Comparison of ENCODE assay signal across 8 mouse cellular contexts in genomic region chr4:24496953-24497319, GRCm38 (mm10). TPM values are rescaled to one million over a fixed set of nuclear protein-coding genes. Genes with fewer than 3 reads are reported as not detected.
DNase-seq lines count a peak whose midpoint lies in the region; ATAC-seq and TF ChIP-seq lines count a peak whose summit lies in the region.

No protein-coding gene starts in this region.

- H3K36me3 ChIP-seq in heart, embryonic 10.5 days: peaks cover 17% of the 10 kb centered on the region
- H3K36me3 ChIP-seq in E14TG2a.4 (ENCODE audit: insufficient read depth, low read length): peaks cover 33% of the 10 kb centered on the region
- H3K36me3 ChIP-seq in forebrain, embryonic 14.5 days (ENCODE audit: control insufficient read depth, insufficient read depth, low read length): peaks cover 8% of the 10 kb centered on the region; the same call in 1 of the 2 replicates
- H3K36me3 ChIP-seq in liver, postnatal 0 days (replicated peaks; ENCODE audit: insufficient read depth, low read length): peaks cover 6% of the 10 kb centered on the region; the same call in 1 of the 2 replicates

- intact Hi-C loops in heart, postnatal 25 days (cut with DNase I): loop anchor here (10.0 kb wide), 2 partner anchors 398 to 788 kb away; partner anchors contain the start of genes Ndufaf4 and Ufl1

- no peaks in the 10 kb centered on the region for H3K4me1 ChIP-seq in heart, embryonic 10.5 days
- H3K4me1 ChIP-seq in E14TG2a.4 (replicated peaks; ENCODE audit: low read depth, low read length): peaks cover 20% of the 10 kb centered on the region
- H3K4me1 ChIP-seq in forebrain, embryonic 14.5 days (ENCODE audit: control insufficient read depth, insufficient read depth, low read length): peaks cover 5% of the 10 kb centered on the region
- H3K4me1 ChIP-seq in liver, postnatal 0 days (ENCODE audit: insufficient read depth): peaks cover 3% of the 10 kb centered on the region; the same call in 1 of the 2 replicates

- H3K4me2 ChIP-seq in forebrain, embryonic 14.5 days (ENCODE audit: low read length): peak overlapping the region; percentile 74
- H3K4me2 ChIP-seq in liver, postnatal 0 days (ENCODE audit: low read depth, low read length): peak overlapping the region; percentile 85

- ATAC-seq in forebrain, embryonic 14.5 days: no peak
- no peak for ATAC-seq in liver, postnatal 0 days

- H3K9ac ChIP-seq in forebrain, embryonic 14.5 days (ENCODE audit: low read length): peak overlapping the region; percentile 91
- peak overlapping the region; percentile 98 for H3K9ac ChIP-seq in liver, postnatal 0 days (replicated peaks)

- no peak for TF ChIP-seq CTCF in E14TG2a.4 (conservative IDR thresholded peaks at IDR 0.05; ENCODE audit: low read length)
- no peak for TF ChIP-seq CTCF in liver, postnatal 0 days (IDR thresholded peaks at IDR 0.05; ENCODE audit: low read depth)

- under 1% methylated on average over 7 of the region's 7 CpGs for WGBS in heart, embryonic 10.5 days
- 1% methylated on average over 7 of the region's 7 CpGs for whole genome bisulfite sequencing in forebrain, embryonic 14.5 days
- WGBS in liver, postnatal 0 days (ENCODE audit: insufficient replicate concordance): under 1% methylated on average over 7 of the region's 7 CpGs

- no peaks in the 10 kb centered on the region for H3K27me3 ChIP-seq in heart, embryonic 10.5 days (ENCODE audit: insufficient read depth, poor library complexity, severe bottlenecking)
- no peaks in the 10 kb centered on the region for H3K27me3 ChIP-seq in E14TG2a.4 (ENCODE audit: insufficient read depth, low read length)
- H3K27me3 ChIP-seq in forebrain, embryonic 14.5 days (replicated peaks; ENCODE audit: control insufficient read depth, insufficient read depth, low read length): no peaks in the 10 kb centered on the region
- H3K27me3 ChIP-seq in liver, postnatal 0 days (ENCODE audit: insufficient read depth, low read length): no peaks in the 10 kb centered on the region

- no peak for DNase-seq in heart, embryonic 10.5 days (ENCODE audit: low spot score)
- no peak for DNase-seq in heart, postnatal 25 days (ENCODE audit: low spot score)
- no peak for DNase-seq in forebrain, embryonic 14.5 days (ENCODE audit: low spot score)
- no peak for DNase-seq in liver, postnatal 0 days
- no peak for DNase-seq in adrenal gland, adult 18-20 months (ENCODE audit: low spot score in 2 of 2)
- no peak for DNase-seq in layer of hippocampus, adult 9-10 months (ENCODE audit: low spot score)
- no peak for DNase-seq in gastrocnemius, adult 8-10 months (ENCODE audit: low spot score in 2 of 2)

- no peaks in the 10 kb centered on the region for H3K9me3 ChIP-seq in heart, embryonic 10.5 days
- H3K9me3 ChIP-seq in E14TG2a.4 (ENCODE audit: low read length): peaks cover 8% of the 10 kb centered on the region
- H3K9me3 ChIP-seq in forebrain, embryonic 14.5 days (replicated peaks; ENCODE audit: control insufficient read depth, low read length): no peaks in the 10 kb centered on the region
- no peaks in the 10 kb centered on the region for H3K9me3 ChIP-seq in liver, postnatal 0 days (ENCODE audit: low read length)

- peak overlapping the region; percentile 91 for H3K4me3 ChIP-seq in heart, embryonic 10.5 days
- peak overlapping the region; percentile 92 for H3K4me3 ChIP-seq in E14TG2a.4 (replicated peaks; ENCODE audit: low read length)
- peak overlapping the region; percentile 81 for H3K4me3 ChIP-seq in forebrain, embryonic 14.5 days (ENCODE audit: low read depth, low read length)
- H3K4me3 ChIP-seq in liver, postnatal 0 days (ENCODE audit: low read depth, low read length): peak overlapping the region; percentile 97

- TF ChIP-seq EP300 in liver, postnatal 0 days (IDR thresholded peaks at IDR 0.05; ENCODE audit: low read depth): no peak

- peak overlapping the region; percentile 96 for H3K27ac ChIP-seq in heart, embryonic 10.5 days
- peak overlapping the region; percentile 94; the same call in 1 of the 2 replicates for H3K27ac ChIP-seq in forebrain, embryonic 14.5 days (ENCODE audit: low read depth, low read length)
- H3K27ac ChIP-seq in liver, postnatal 0 days (ENCODE audit: low read depth): peak overlapping the region; percentile 93

RNA-seq across cellular contexts. Expression of gene Mms22l, which starts 0.7 kb away (rescaled TPM):
- 31.5 and 34.1 TPM in 2 replicates for polyA plus RNA-seq in heart, embryonic 10.5 days (2016; fragmentation: Nextera tagmentation; extraction: Ambion mirVana)
- under 1 TPM; 0.39 to 0.67 TPM for total RNA-seq in heart, postnatal 25 days (2021)
- polyA plus RNA-seq in forebrain, embryonic 14.5 days (2014; fragmentation: Nextera tagmentation; extraction: Ambion mirVana): 17.0 and 22.7 TPM in 2 replicates
- polyA plus RNA-seq in liver, postnatal 0 days (2015; fragmentation: Nextera tagmentation; extraction: Ambion mirVana): 7.9 and 8.3 TPM in 2 replicates
- 1 to 10 TPM in 1 of 2 experiments, under 1 TPM in 1; 0.80 to 1.5 TPM for total RNA-seq in adrenal gland, adult 18-20 months (2021)
- total RNA-seq in gastrocnemius, adult 8-10 months (2022): under 1 TPM in 1 of 4 experiments, not detected in 3; 0.15 TPM
